Mouse (Mus musculus): Measurements from ENCODE around the gene Zfp429. TPM values are rescaled to one million over a fixed set of nuclear protein-coding genes. Genes with fewer than 3 reads are reported as not detected.

Zfp429 gene
- total and polyA plus RNA-seq, 3 experiments: 8.0 to 17.4 (median 9.0) TPM

DNA sequence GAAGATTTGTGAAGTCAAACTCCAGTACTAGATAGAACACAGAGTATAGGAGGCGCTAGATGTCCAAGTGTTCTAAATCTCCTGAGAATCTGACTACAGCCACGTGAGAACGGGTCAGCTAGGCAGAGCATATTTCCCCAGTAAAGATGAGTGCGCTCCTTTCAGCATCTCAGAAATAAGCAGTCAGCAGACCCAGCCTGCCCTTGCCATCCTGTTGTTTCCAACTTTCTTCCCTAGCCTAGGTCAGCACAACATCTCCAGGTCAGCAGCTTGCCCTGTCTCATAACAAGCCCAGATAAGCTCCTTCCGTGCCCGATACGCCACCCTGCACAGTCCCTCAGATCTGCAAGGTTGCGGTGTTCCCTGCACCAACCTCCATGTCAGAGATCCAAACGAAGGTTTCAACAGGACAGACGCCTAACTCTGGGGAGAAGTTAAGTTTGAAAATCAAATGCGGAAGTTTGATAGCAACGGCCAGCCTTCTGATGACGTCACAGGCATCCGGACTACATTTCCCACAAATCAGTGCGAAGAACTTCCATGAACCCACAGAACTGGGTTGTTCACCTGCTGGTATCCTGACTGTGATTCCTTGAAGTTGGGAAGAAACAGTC lies 39.4 kb downstream of the Zfp429 start, which contains the start of the genes Gm28044 and Zfp953:
Gm28044 (minus strand) TSS at position 406 of the 614 bp plus-strand sequence.
Zfp953 (minus strand) TSS at position 475 of the 614 bp plus-strand sequence.
- in situ Hi-C loops (cut with MboI; ENCODE audit: low pct_ligation_motif_present, low pct_unique_long_range_greater_than_20kb, low sequenced_read_pairs): no loop called here
- peaks cover 6% of the 10 kb centered on the region for H3K79me2 ChIP-seq (replicated peaks; ENCODE audit: control insufficient read depth, extremely low read depth, insufficient read depth, poor library complexity, severe bottlenecking)
- H3K27me3 ChIP-seq (replicated peaks): no peaks in the 10 kb centered on the region
- peak; percentile 87 for DNase-seq (ENCODE audit: extremely low read depth)
- dilution Hi-C loops (cut with MboI; ENCODE audit: extremely low pct_ligation_motif_present, extremely low pct_unique_long_range_greater_than_20kb, low sequenced_read_pairs): no loop called here
- H3K9ac ChIP-seq (ENCODE audit: insufficient read depth, low read depth): peak within 1 kb of the TSS; percentile 74
- 0 out of 2 replicates have a peak within 1 kb of the TSS, but pooled peaks have one; percentile 5 for H3K27ac ChIP-seq (ENCODE audit: insufficient read depth, low read depth)
- H3K4me2 ChIP-seq (ENCODE audit: insufficient read depth, low read depth, poor library complexity, severe bottlenecking): peak within 1 kb of the TSS; percentile 53
- H3K4me3 ChIP-seq (replicated peaks in 1 of 3; ENCODE audit: low read depth in 2 of 3, low read length in 2 of 3, poor library complexity in 1 of 3): peak within 1 kb of the TSS; percentile 78 to 94 (median 79)
- TF ChIP-seq ETS1 (conservative IDR thresholded peaks at IDR 0.05; ENCODE audit: low read depth, low read length) (no peak), NELFE (IDR thresholded peaks at IDR 0.05; ENCODE audit: low read depth, low read length) (peak; percentile 67), POLR2A (IDR thresholded peaks at IDR 0.05; ENCODE audit: low read depth, low read length) (peak; percentile 66), IRF4 (IDR thresholded peaks at IDR 0.05; ENCODE audit: low read depth, low read length) (peak; percentile 45; the same call in 1 of the 2 replicates), ELF1 (IDR thresholded peaks at IDR 0.05; ENCODE audit: low read depth, low read length) (peak; percentile 98), ZMIZ1 (IDR thresholded peaks at IDR 0.05; ENCODE audit: low read depth, low read length) (no peak), RAD21 (IDR thresholded peaks at IDR 0.05; ENCODE audit: low read depth, low read length) (peak; percentile 26), CTCF (conservative IDR thresholded peaks at IDR 0.05 in 1 of 2, IDR thresholded peaks at IDR 0.05 in 1 of 2; ENCODE audit: low read depth in 2 of 2, low read length in 2 of 2) (peak in 1 of 2 experiments; percentile 51; a peak in 2 of 4 replicates), CHD2 (IDR thresholded peaks at IDR 0.05; ENCODE audit: low read length) (peak; percentile 37; the same call in 1 of the 2 replicates), HCFC1 (IDR thresholded peaks at IDR 0.05; ENCODE audit: low read depth, low read length) (peak; percentile 97), JUND (conservative IDR thresholded peaks at IDR 0.05; ENCODE audit: low read depth, low read length) (peak; percentile 67), SIN3A (IDR thresholded peaks at IDR 0.05; ENCODE audit: low read length) (peak; percentile 97), MXI1 (IDR thresholded peaks at IDR 0.05; ENCODE audit: low read depth, low read length) (peak; percentile 91), MAFK (IDR thresholded peaks at IDR 0.05; ENCODE audit: insufficient replicate concordance, low read length) (no peak; the same call in 1 of the 2 replicates), MAX (IDR thresholded peaks at IDR 0.05; ENCODE audit: low read length) (peak; percentile 89), MYC (IDR thresholded peaks at IDR 0.05; ENCODE audit: low read depth, low read length) (peak; percentile 86), JUN (IDR thresholded peaks at IDR 0.05; ENCODE audit: insufficient read depth, low read depth, low read length) (peak; percentile 54; the same call in 1 of the 2 replicates), KAT2A (IDR thresholded peaks at IDR 0.05; ENCODE audit: insufficient replicate concordance, low read length) (peak; percentile 86; the same call in 1 of the 2 replicates), BHLHE40 (IDR thresholded peaks at IDR 0.05; ENCODE audit: low read depth, low read length) (peak; percentile 72), TCF12 (IDR thresholded peaks at IDR 0.05; ENCODE audit: low read depth, low read length) (peak; percentile 54), ZKSCAN1 (IDR thresholded peaks at IDR 0.05; ENCODE audit: borderline replicate concordance, low read depth, low read length) (no peak), E2F4 (IDR thresholded peaks at IDR 0.05; ENCODE audit: insufficient replicate concordance, low read depth, low read length) (no peak), PAX5 (IDR thresholded peaks at IDR 0.05; ENCODE audit: low read length) (no peak), GABPA (IDR thresholded peaks at IDR 0.05; ENCODE audit: insufficient replicate concordance, low read depth, low read length) (peak; percentile 35; the same call in 1 of the 2 replicates), TBP (conservative IDR thresholded peaks at IDR 0.05; ENCODE audit: low read depth, low read length) (peak; percentile 73), POLR2AphosphoS2 (IDR thresholded peaks at IDR 0.05; ENCODE audit: low read depth, low read length) (peak; percentile 84)
- peaks cover 0 to 19% of the 10 kb centered on the region in 2 experiments; a peak in 2 of 4 replicates for H3K4me1 ChIP-seq (ENCODE audit: control insufficient read depth in 1 of 2, insufficient read depth in 2 of 2)
- H3K36me3 ChIP-seq (replicated peaks in 1 of 2; ENCODE audit: control insufficient read depth in 1 of 2, insufficient read depth in 1 of 2, low read length in 1 of 2): peaks cover 0 to 15% of the 10 kb centered on the region in 2 experiments
- H3K9me3 ChIP-seq (replicated peaks; ENCODE audit: low read length): no peaks in the 10 kb centered on the region
